Mouse (Mus musculus): ENCODE measurements around the gene Ercc4. TPM values are rescaled to one million over a fixed set of nuclear protein-coding genes. Genes with fewer than 3 reads are reported as not detected.

Gene Ercc4
- polyA plus RNA-seq (2017; shearing (Covaris generic)): 44.5 TPM

GRCm38 (mm10) chr16:13109156-13109989, at the start of gene Ercc4:
Gene Ercc4, plus strand, starts transcription at chr16:13109684.

Other genes starting within 250 kb of the Ercc4 start
- 14.3 TPM for gene Mrtfb, start 146.8 kb downstream of the Ercc4 start, polyA plus RNA-seq (2017; shearing (Covaris generic))

Data from activated CD4-positive, CD25-positive, alpha-beta regulatory T cell, adult 9 weeks (primary cell).